Mouse (Mus musculus) adrenal gland, adult 18-20 months (tissue): Measurements from ENCODE around the gene Frmpd2. TPM values are rescaled to one million over a fixed set of nuclear protein-coding genes. Genes with fewer than 3 reads are reported as not detected.
"Not testable (repeated sequence)": the region's sequence is repeated elsewhere in the genome, so short reads cannot be mapped to it uniquely, and the experiment has no call there.

ENCODE experiments used
- DNase-seq, 2 experiments: peaks; one replicate each; pipeline ENCODE4 v3.0.0; 2021 to 2022; ENCODE audit warnings: low spot score in 2 of 2
- long read RNA-seq, 2 experiments: library from polyadenylated mRNA; stranded (forward); transcript quantifications; one replicate each; pipeline ENCODE4 v2.0.0; 2021
- total RNA-seq, 2 experiments: library from RNA; stranded (reverse); gene quantifications; 1 replicate in 1 of 2; 2 replicates in 1 of 2; pipeline ENCODE4 v1.2.3; 2021

The Frmpd2 gene
- not detected for total RNA-seq
- long read RNA-seq, experiment 1: 0 reads
- long read RNA-seq, experiment 2: 0 reads

DNA sequence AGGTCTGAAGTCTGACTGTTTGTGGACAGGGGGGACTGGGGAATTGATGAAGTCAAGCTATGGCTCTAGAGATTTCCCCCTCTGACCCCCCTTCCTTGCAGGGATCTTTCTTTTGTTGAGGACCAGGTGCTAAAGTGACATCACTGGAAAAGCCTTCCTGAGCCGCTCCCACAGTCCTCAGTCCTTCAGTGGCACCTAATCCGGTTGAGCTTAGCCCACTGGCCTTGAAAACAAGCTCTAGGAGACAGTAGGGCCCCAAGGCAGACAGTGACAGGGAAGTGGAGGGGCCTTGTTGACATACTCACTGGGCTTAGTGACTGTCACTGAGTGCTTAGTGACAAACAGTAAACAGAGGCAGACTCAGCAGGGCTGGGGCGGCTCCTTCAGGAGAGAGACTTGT is at the start of gene Frmpd2:
Gene Frmpd2 (plus strand): TSS at position 366 of the 400 bp plus-strand sequence.
- DNase-seq: no peak

GRCm38 (mm10) chr14:33423003-33423402 is 48.5 kb upstream of the Frmpd2 start:
- no peak for DNase-seq

DNA sequence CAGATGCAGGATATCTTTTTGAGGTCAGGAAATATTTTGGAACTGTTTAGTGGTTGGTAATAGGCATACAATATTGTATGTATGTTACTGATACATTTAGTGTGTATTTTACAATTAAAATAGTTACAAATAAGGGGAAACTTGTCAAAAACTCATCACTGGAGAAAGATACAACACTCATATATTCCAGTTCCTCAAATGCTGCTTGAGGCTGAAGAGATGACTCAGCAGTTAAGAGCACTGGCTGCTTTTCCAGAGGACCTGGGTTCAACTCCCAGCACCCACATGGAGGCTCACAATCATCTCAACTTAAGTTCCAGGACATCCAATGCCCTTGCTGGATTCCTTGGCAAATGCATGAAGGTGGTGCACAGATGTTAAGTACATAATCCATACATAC is 47.4 kb upstream of the Frmpd2 start:
- no peak for DNase-seq

- DNase-seq: not testable (repeated sequence)
These were observed 39.0 kb upstream of the Frmpd2 start for GRCm38 (mm10) chr14:33432485-33432884.

GRCm38 (mm10) chr14:33443780-33444179 is 27.7 kb upstream of the Frmpd2 start:
- DNase-seq: no peak

- DNase-seq: no peak
These were observed 25.5 kb upstream of the Frmpd2 start for GRCm38 (mm10) chr14:33445962-33446361.

GRCm38 (mm10) chr14:33446561-33447023 is 24.9 kb upstream of the Frmpd2 start:
- DNase-seq: no peak

- DNase-seq: peak; percentile 99 to 100
These were observed 24.4 kb upstream of the Frmpd2 start, which contains the start of gene Mapk8 for GRCm38 (mm10) chr14:33447027-33447569. Gene Mapk8 (minus strand): TSS chr14:33447158.

GRCm38 (mm10) chr14:33448276-33448675 is 23.2 kb upstream of the Frmpd2 start:
- no peak for DNase-seq

- no peak for DNase-seq
These were observed 22.1 kb upstream of the Frmpd2 start for GRCm38 (mm10) chr14:33449296-33449840.

GRCm38 (mm10) chr14:33450331-33450730 is 21.2 kb upstream of the Frmpd2 start:
- DNase-seq: no peak

GRCm38 (mm10) chr14:33463658-33464057 is 7.8 kb upstream of the Frmpd2 start:
- DNase-seq: no peak

GRCm38 (mm10) chr14:33467766-33468165 is 3.7 kb upstream of the Frmpd2 start:
- no peak for DNase-seq

DNA sequence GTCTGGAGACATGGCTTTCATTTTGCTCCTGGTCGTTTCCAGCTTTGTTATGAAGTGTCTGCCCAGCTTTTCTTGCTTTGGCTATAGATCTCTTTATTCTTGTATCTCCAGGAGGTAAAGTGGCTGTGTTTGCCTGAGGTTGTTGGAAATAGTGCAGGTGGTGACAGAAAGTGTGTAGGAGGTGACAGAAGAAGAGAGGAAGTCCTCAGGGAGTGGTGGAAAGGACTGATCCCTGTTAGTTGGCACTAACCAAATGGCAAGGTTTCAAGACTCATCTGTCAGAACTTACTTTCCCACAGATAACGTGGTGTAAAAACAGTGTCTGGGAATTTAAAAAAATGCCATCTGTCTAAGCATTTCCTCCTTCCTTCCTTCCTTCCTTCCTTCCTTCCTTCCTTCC is 3.0 kb downstream of the Frmpd2 start:
- no peak for DNase-seq

GRCm38 (mm10) chr14:33476094-33476760 is 4.7 kb downstream of the Frmpd2 start:
- no peak for DNase-seq

DNA sequence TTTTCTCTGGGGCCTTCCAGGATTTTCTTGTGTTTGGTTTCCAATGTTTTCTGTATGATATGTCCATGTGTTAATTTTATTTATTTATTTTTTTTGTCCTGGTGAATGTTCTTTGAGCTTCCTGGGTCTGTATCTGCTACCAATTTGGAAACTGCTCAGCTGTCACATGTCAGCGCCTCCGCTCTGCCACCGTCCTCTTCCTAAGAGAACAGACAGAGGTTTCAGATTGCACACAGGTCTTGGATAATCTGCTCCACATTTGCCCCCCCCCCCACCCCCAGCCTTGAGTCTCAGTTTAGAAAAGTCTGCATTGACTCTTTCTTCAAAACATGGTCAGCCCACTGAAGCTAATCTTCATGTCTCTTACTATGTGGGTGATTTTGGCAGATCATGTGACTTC is 10.5 kb downstream of the Frmpd2 start:
- no peak for DNase-seq

DNA sequence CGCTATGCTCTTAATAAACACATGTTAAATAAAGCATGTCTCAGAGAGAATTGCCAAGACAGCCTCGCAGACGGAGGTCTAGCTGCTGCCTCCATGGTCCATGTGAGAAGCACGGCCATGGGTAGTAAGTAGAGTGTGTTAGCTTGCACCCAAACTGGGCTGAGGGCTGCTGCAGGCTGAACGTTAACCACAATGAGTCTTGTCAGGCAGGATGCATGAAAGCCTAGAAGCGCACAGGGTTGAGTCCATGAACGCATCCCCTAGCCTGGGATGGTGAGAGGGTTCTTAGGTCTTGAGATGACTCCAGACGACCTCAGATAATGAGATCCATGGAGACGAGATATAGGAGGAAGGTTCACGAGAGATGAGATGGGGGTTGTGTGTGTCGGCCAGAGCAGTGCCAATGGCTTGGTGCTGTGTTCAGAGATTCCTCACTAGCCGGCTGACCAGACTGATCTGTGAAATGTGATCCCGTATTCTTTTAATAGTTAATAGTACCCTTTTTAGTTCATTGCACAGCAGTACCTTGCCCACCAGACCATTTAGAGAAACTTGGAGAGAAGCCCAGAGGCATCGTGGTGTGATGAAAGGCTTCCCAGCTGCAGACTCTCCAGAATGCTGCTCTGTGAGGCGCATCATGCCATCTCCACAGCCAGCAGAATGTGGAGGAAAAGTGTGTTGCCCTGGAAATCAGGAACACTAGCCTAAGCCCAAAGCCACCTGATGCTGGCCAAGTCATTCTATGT is 16.5 kb downstream of the Frmpd2 start:
- DNase-seq: no peak

- DNase-seq: no peak
These were observed 23.7 kb downstream of the Frmpd2 start for GRCm38 (mm10) chr14:33495226-33495625.

- no peak for DNase-seq
These were observed 25.9 kb downstream of the Frmpd2 start for GRCm38 (mm10) chr14:33497418-33497817.

- no peak for DNase-seq
These were observed 27.4 kb downstream of the Frmpd2 start for GRCm38 (mm10) chr14:33498849-33499248.

- DNase-seq: no peak
These were observed 29.1 kb downstream of the Frmpd2 start for GRCm38 (mm10) chr14:33500631-33501030.

- DNase-seq: no peak
These were observed 31.8 kb downstream of the Frmpd2 start for GRCm38 (mm10) chr14:33503311-33503710.
